Mouse (Mus musculus) urinary bladder, postnatal 36 days (tissue): ENCODE data around the gene Cobll1.

Source experiments
- DNase-seq, 2 experiments: peaks; one replicate each; pipeline ENCODE4 v3.0.0; 2022; ENCODE audit warnings: low spot score in 2 of 2, mixed read lengths in 1 of 2

The Cobll1 gene

GRCm38 (mm10) chr2:65196994-65197393 lies 42.2 kb downstream of the Cobll1 start:
- DNase-seq, result no peak

- DNase-seq, result no peak
These were observed 43.8 kb downstream of the Cobll1 start for GRCm38 (mm10) chr2:65195233-65196010.

GRCm38 (mm10) chr2:65193091-65193795 lies 46.0 kb downstream of the Cobll1 start:
- DNase-seq, result no peak

- no peak for DNase-seq
These were observed 47.8 kb downstream of the Cobll1 start for GRCm38 (mm10) chr2:65191398-65191797.

- DNase-seq, result peak in 1 of 2 experiments; percentile 17
These were observed 49.9 kb downstream of the Cobll1 start for GRCm38 (mm10) chr2:65189346-65189745.

- no peak for DNase-seq
These were observed 50.6 kb downstream of the Cobll1 start for GRCm38 (mm10) chr2:65188585-65188984.

GRCm38 (mm10) chr2:65187652-65188051 lies 51.6 kb downstream of the Cobll1 start:
- no peak for DNase-seq

GRCm38 (mm10) chr2:65187164-65187563 lies 52.0 kb downstream of the Cobll1 start:
- DNase-seq, result no peak

- no peak for DNase-seq
These were observed 56.5 kb downstream of the Cobll1 start for GRCm38 (mm10) chr2:65182747-65183146.

- DNase-seq, result no peak
These were observed 57.5 kb downstream of the Cobll1 start for GRCm38 (mm10) chr2:65181736-65182135.

- no peak for DNase-seq
These were observed 58.0 kb downstream of the Cobll1 start for GRCm38 (mm10) chr2:65181066-65181716.

- DNase-seq, result no peak
These were observed 63.6 kb downstream of the Cobll1 start for GRCm38 (mm10) chr2:65175645-65176044.

GRCm38 (mm10) chr2:65172071-65172470 lies 67.1 kb downstream of the Cobll1 start:
- DNase-seq, result no peak

- DNase-seq, result no peak
These were observed 67.7 kb downstream of the Cobll1 start for GRCm38 (mm10) chr2:65171516-65171915.

GRCm38 (mm10) chr2:65170693-65171456 lies 68.3 kb downstream of the Cobll1 start:
- no peak for DNase-seq

GRCm38 (mm10) chr2:65170256-65170655 lies 68.9 kb downstream of the Cobll1 start:
- DNase-seq, result no peak

- no peak for DNase-seq
These were observed 75.2 kb downstream of the Cobll1 start for GRCm38 (mm10) chr2:65163990-65164389.

- no peak for DNase-seq
These were observed 76.6 kb downstream of the Cobll1 start for GRCm38 (mm10) chr2:65162625-65163024.

- no peak for DNase-seq
These were observed 77.5 kb downstream of the Cobll1 start for GRCm38 (mm10) chr2:65161715-65162114.

GRCm38 (mm10) chr2:65157981-65158651 lies 81.1 kb downstream of the Cobll1 start:
- DNase-seq, result no peak

- no peak for DNase-seq
These were observed 81.9 kb downstream of the Cobll1 start for GRCm38 (mm10) chr2:65157325-65157724.
